Mouse (Mus musculus) heart, embryonic 12.5 days (tissue): ENCODE data around the gene Atxn2. TPM values are rescaled to one million over a fixed set of nuclear protein-coding genes. Genes with fewer than 3 reads are reported as not detected.

Experiments used
- ATAC-seq: fragments of 200-750 bp; cut with Nextera tagmentation; 2 replicates; pipeline ENCODE4 v1.8.0; 2017; ENCODE audit warnings: moderate TSS enrichment, moderate library complexity; ENCODE audit not compliant: insufficient number of reproducible peaks, low FRiP score
- H3K27ac ChIP-seq: fragments of 300-500 bp; sonication (generic); 2 replicates; pipeline ENCODE4 v1.5.1; 2016; ENCODE audit warnings: mild to moderate bottlenecking, moderate library complexity; ENCODE audit not compliant: poor library complexity, severe bottlenecking
- H3K27me3 ChIP-seq: fragments of 300-500 bp; sonication (generic); replicated peaks from 2 replicates; pipeline ENCODE4 v1.6.1; 2016; ENCODE audit warnings: mild to moderate bottlenecking, moderate library complexity
- H3K36me3 ChIP-seq: fragments of 300-500 bp; sonication (generic); 2 replicates; pipeline ENCODE4 v1.6.1; 2016; ENCODE audit warnings: mild to moderate bottlenecking, moderate library complexity
- H3K4me1 ChIP-seq: fragments of 300-500 bp; sonication (generic); replicated peaks from 2 replicates; pipeline ENCODE4 v1.6.1; 2016; ENCODE audit warnings: mild to moderate bottlenecking
- H3K4me2 ChIP-seq: fragments of 300-500 bp; sonication (generic); 2 replicates; pipeline ENCODE4 v1.6.1; 2016; ENCODE audit warnings: mild to moderate bottlenecking, moderate library complexity
- H3K4me3 ChIP-seq: fragments of 300-500 bp; sonication (generic); 2 replicates; pipeline ENCODE4 v1.5.1; 2016; ENCODE audit warnings: mild to moderate bottlenecking
- H3K9ac ChIP-seq: fragments of 300-500 bp; sonication (generic); 2 replicates; pipeline ENCODE4 v1.6.1; 2016; ENCODE audit warnings: mild to moderate bottlenecking, moderate library complexity
- H3K9me3 ChIP-seq: fragments of 300-500 bp; sonication (generic); replicated peaks from 2 replicates; pipeline ENCODE4 v1.6.1; 2016; ENCODE audit warnings: mild to moderate bottlenecking, moderate library complexity
- WGBS: fragments of 180-500 bp; shearing (Covaris S2); methylation state at CpG from one replicate; pipeline ENCODE4 v1.1.7; 2016; 5-methylcytosine and 5-hydroxymethylcytosine counted together
- microRNA-seq: library from miRNA; unstranded; fragments of <30 nt; microRNA quantifications from one replicate; pipeline ENCODE4, GENCODE M21; 2017
- polyA plus RNA-seq: library from polyadenylated mRNA; unstranded; fragments of >200 nt; fragmentation: Nextera tagmentation; extraction: Ambion mirVana; gene quantifications from 2 replicates; pipeline ENCODE4 v1.2.1, GENCODE M21; 2016

Atxn2 gene
- polyA plus RNA-seq, 1 experiment from 2014 or later, result 83.2 TPM

DNA sequence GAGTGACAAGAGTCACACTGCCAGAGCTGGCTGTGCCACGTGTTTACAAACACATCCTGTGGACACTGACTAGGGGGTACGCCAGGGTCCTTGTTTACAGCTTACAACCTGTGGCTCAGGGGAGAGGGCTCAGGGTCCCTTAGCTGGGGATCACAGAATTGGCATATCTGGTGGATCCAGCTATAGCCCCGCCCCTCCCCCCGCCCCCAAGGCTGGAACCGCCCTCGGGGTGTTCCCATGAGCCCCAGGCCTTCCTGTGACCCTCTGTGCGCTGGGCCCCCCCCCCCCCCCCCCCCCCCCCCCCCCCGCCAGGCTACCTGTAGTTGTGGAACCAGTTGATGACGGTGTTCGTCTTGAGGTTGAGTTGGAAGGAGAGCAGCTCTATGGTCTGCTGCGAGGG lies 153.2 kb downstream of the Atxn2 start:
- Histone ChIP-seq H3K27me3 (peaks cover 9% of the 10 kb centered on the region; the same call in 1 of the 2 replicates), H3K4me2 (peak overlapping the region; percentile 54), H3K27ac (no peak overlapping the region), H3K9me3 (peaks cover 9% of the 10 kb centered on the region; the same call in 1 of the 2 replicates), H3K36me3 (peaks cover 18% of the 10 kb centered on the region), H3K4me3 (0 out of 2 replicates have a peak overlapping the region, but pooled peaks have one; percentile 8), H3K4me1 (peaks cover 8% of the 10 kb centered on the region), H3K9ac (0 out of 2 replicates have a peak overlapping the region, but pooled peaks have one; percentile 37)
- whole genome bisulfite sequencing, result 14% methylated on average over 9 of the region's 11 CpGs
- ATAC-seq, result no peak

Small RNA genes within 50 kb of the gene (microRNA-seq; reads per million reads assigned to microRNA genes)
- 0.71 reads per million for gene Mir7031

Other genes starting within 250 kb of the Atxn2 start
- gene Adam1b, start 207.9 kb upstream of the Atxn2 start, polyA plus RNA-seq, result 0.08 and 0.32 TPM in 2 replicates
- 0.59 and 1.5 TPM in 2 replicates for gene Adam1a, start 165.9 kb upstream of the Atxn2 start, polyA plus RNA-seq
- gene Gm42878, start 165.9 kb upstream of the Atxn2 start, polyA plus RNA-seq, result not detected in 2 replicates
- gene Mapkapk5, start 165.4 kb upstream of the Atxn2 start, polyA plus RNA-seq, result 38.8 and 40.0 TPM in 2 replicates
- gene Aldh2, start 117.5 kb upstream of the Atxn2 start, polyA plus RNA-seq, result 64.0 and 72.0 TPM in 2 replicates
- gene Acad12, start 92.4 kb upstream of the Atxn2 start, polyA plus RNA-seq, result 5.8 and 6.1 TPM in 2 replicates
- 1.4 and 1.5 TPM in 2 replicates for gene Acad10, start 50.8 kb upstream of the Atxn2 start, polyA plus RNA-seq
- 32.8 and 34.8 TPM in 2 replicates for gene Brap, start 50.8 kb upstream of the Atxn2 start, polyA plus RNA-seq
- 22.6 and 24.9 TPM in 2 replicates for gene Sh2b3, start 126.3 kb downstream of the Atxn2 start, polyA plus RNA-seq
- gene Pheta1, start 137.6 kb downstream of the Atxn2 start, polyA plus RNA-seq, result 17.1 and 17.8 TPM in 2 replicates